Mouse (Mus musculus) stomach, embryonic 16.5 days (tissue): ENCODE data around the gene Fads2. TPM values are rescaled to one million over a fixed set of nuclear protein-coding genes. Genes with fewer than 3 reads are reported as not detected.

Experiments used
- ATAC-seq: fragments of 200-750 bp; cut with Nextera tagmentation; 2 replicates; pipeline ENCODE4 v1.8.0; 2017; ENCODE audit warnings: moderate number of reproducible peaks, moderate TSS enrichment; ENCODE audit not compliant: insufficient read depth, low FRiP score
- H3K27ac ChIP-seq: fragments of 300-500 bp; sonication (generic); 2 replicates; pipeline ENCODE4 v1.5.1; 2014; ENCODE audit warnings: low read length
- H3K27me3 ChIP-seq: fragments of 300-500 bp; sonication (generic); 2 replicates; pipeline ENCODE4 v1.6.1; 2014; ENCODE audit warnings: low read length, control low read depth, mixed read lengths; ENCODE audit not compliant: control insufficient read depth, insufficient read depth
- H3K36me3 ChIP-seq: fragments of 300-500 bp; sonication (generic); 2 replicates; pipeline ENCODE4 v1.6.1; 2014; ENCODE audit warnings: low read length; ENCODE audit not compliant: control insufficient read depth, insufficient read depth
- H3K4me1 ChIP-seq: fragments of 300-500 bp; sonication (generic); 2 replicates; pipeline ENCODE4 v1.6.1; 2014; ENCODE audit warnings: low read length, control low read depth, mixed read lengths; ENCODE audit not compliant: control insufficient read depth, insufficient read depth
- H3K4me2 ChIP-seq: fragments of 300-500 bp; sonication (generic); 2 replicates; pipeline ENCODE4 v1.6.1; 2014; ENCODE audit warnings: low read depth, low read length, mixed read lengths
- H3K4me3 ChIP-seq: fragments of 300-500 bp; sonication (generic); replicated peaks from 2 replicates; pipeline ENCODE4 v1.5.1; 2014; ENCODE audit warnings: mild to moderate bottlenecking, low read length
- H3K9ac ChIP-seq: fragments of 300-500 bp; sonication (generic); 2 replicates; pipeline ENCODE4 v1.6.1; 2014; ENCODE audit warnings: low read length
- H3K9me3 ChIP-seq: fragments of 300-500 bp; sonication (generic); replicated peaks from 2 replicates; pipeline ENCODE4 v1.6.1; 2016; ENCODE audit warnings: low read length, control low read depth; ENCODE audit not compliant: control insufficient read depth
- WGBS: fragments of 180-500 bp; shearing (Covaris S2); extraction: QIAGEN DNeasy Blood & Tissue Kit; methylation state at CpG from one replicate; pipeline ENCODE4 v1.1.7; 2014; 5-methylcytosine and 5-hydroxymethylcytosine counted together
- polyA plus RNA-seq: library from polyadenylated mRNA; unstranded; fragments of >200 nt; fragmentation: Nextera tagmentation; extraction: Ambion mirVana; gene quantifications from 2 replicates; pipeline ENCODE4 v1.2.1, GENCODE M21; 2015

Fads2 gene
- polyA plus RNA-seq, 1 experiment from 2014 or later, result 102 TPM

GRCm38 (mm10) chr19:10126479-10127250, 25.1 kb upstream of the Fads2 start:
- Histone ChIP-seq H3K4me3 (no peak overlapping the region), H3K9ac (no peak overlapping the region), H3K36me3 (no peaks in the 10 kb centered on the region), H3K9me3 (no peaks in the 10 kb centered on the region), H3K27ac (no peak overlapping the region), H3K4me2 (no peak overlapping the region), H3K27me3 (no peaks in the 10 kb centered on the region), H3K4me1 (peaks cover 5% of the 10 kb centered on the region; the same call in 1 of the 2 replicates)
- ATAC-seq, result no peak
- whole genome bisulfite sequencing, result 37% methylated on average over 5 of the region's 5 CpGs

GRCm38 (mm10) chr19:10123892-10124634, 22.5 kb upstream of the Fads2 start:
- ATAC-seq, result no peak
- Histone ChIP-seq H3K27ac (no peak overlapping the region), H3K9ac (no peak overlapping the region), H3K4me3 (no peak overlapping the region), H3K9me3 (no peaks in the 10 kb centered on the region), H3K27me3 (no peaks in the 10 kb centered on the region), H3K4me1 (peaks cover 5% of the 10 kb centered on the region; the same call in 1 of the 2 replicates), H3K4me2 (no peak overlapping the region), H3K36me3 (no peaks in the 10 kb centered on the region)
- 74% methylated on average over 7 of the region's 7 CpGs for WGBS

- no peaks in the 10 kb centered on the region for H3K27me3 ChIP-seq
- H3K4me3 ChIP-seq, result no peak overlapping the region
- 75% methylated on average over 5 of the region's 5 CpGs for WGBS
- H3K9me3 ChIP-seq, result no peaks in the 10 kb centered on the region
- no peaks in the 10 kb centered on the region for H3K36me3 ChIP-seq
- H3K4me2 ChIP-seq, result no peak overlapping the region
- H3K27ac ChIP-seq, result no peak overlapping the region
- no peak for ATAC-seq
- H3K4me1 ChIP-seq, result peaks cover 5% of the 10 kb centered on the region; the same call in 1 of the 2 replicates
- H3K9ac ChIP-seq, result no peak overlapping the region
Observed at GRCm38 (mm10) chr19:10122021-10122631, 20.6 kb upstream of the Fads2 start.

- H3K27ac ChIP-seq, result no peak overlapping the region
- H3K9me3 ChIP-seq, result no peaks in the 10 kb centered on the region
- no peak overlapping the region for H3K9ac ChIP-seq
- no peaks in the 10 kb centered on the region for H3K4me1 ChIP-seq
- H3K36me3 ChIP-seq, result no peaks in the 10 kb centered on the region
- no peaks in the 10 kb centered on the region for H3K27me3 ChIP-seq
- H3K4me3 ChIP-seq, result no peak overlapping the region
- no peak overlapping the region for H3K4me2 ChIP-seq
- no peak for ATAC-seq
- 62% methylated on average over 3 of the region's 3 CpGs for WGBS
Observed at GRCm38 (mm10) chr19:10116641-10117040, 15.1 kb upstream of the Fads2 start.

GRCm38 (mm10) chr19:10115373-10116158, 14.0 kb upstream of the Fads2 start:
- no peak overlapping the region for H3K4me3 ChIP-seq
- no peaks in the 10 kb centered on the region for H3K27me3 ChIP-seq
- no peak overlapping the region for H3K9ac ChIP-seq
- no peak overlapping the region for H3K4me2 ChIP-seq
- no peak; the same call in 1 of the 2 replicates for ATAC-seq
- no peaks in the 10 kb centered on the region for H3K36me3 ChIP-seq
- no peaks in the 10 kb centered on the region for H3K4me1 ChIP-seq
- H3K9me3 ChIP-seq, result no peaks in the 10 kb centered on the region
- 80% methylated on average over 6 of the region's 6 CpGs for WGBS
- H3K27ac ChIP-seq, result no peak overlapping the region

GRCm38 (mm10) chr19:10112956-10113355, 11.4 kb upstream of the Fads2 start:
- Histone ChIP-seq H3K27ac (no peak overlapping the region), H3K36me3 (no peaks in the 10 kb centered on the region), H3K27me3 (no peaks in the 10 kb centered on the region), H3K9me3 (no peaks in the 10 kb centered on the region), H3K9ac (no peak overlapping the region), H3K4me1 (no peaks in the 10 kb centered on the region), H3K4me2 (no peak overlapping the region), H3K4me3 (no peak overlapping the region)
- 69% methylated on average over 4 of the region's 4 CpGs for WGBS
- no peak for ATAC-seq

GRCm38 (mm10) chr19:10108666-10109065, 7.1 kb upstream of the Fads2 start:
- H3K9me3 ChIP-seq, result no peaks in the 10 kb centered on the region
- no peak overlapping the region for H3K4me3 ChIP-seq
- no peaks in the 10 kb centered on the region for H3K4me1 ChIP-seq
- H3K4me2 ChIP-seq, result no peak overlapping the region
- 84% methylated on average over 2 of the region's 2 CpGs for WGBS
- H3K9ac ChIP-seq, result no peak overlapping the region
- H3K27me3 ChIP-seq, result no peaks in the 10 kb centered on the region
- ATAC-seq, result no peak
- H3K36me3 ChIP-seq, result no peaks in the 10 kb centered on the region
- H3K27ac ChIP-seq, result no peak overlapping the region

- WGBS, result 95% methylated on average over 1 of the region's 1 CpGs
- Histone ChIP-seq H3K27me3 (no peaks in the 10 kb centered on the region), H3K4me3 (no peak overlapping the region), H3K9ac (no peak overlapping the region), H3K9me3 (no peaks in the 10 kb centered on the region), H3K27ac (no peak overlapping the region), H3K4me1 (no peaks in the 10 kb centered on the region), H3K36me3 (no peaks in the 10 kb centered on the region), H3K4me2 (no peak overlapping the region)
- no peak for ATAC-seq
Observed at GRCm38 (mm10) chr19:10108129-10108528, 6.6 kb upstream of the Fads2 start.
